ENCODE assay signal across 8 mouse cellular contexts in genomic region chr11:98789219-98789807, GRCm38 (mm10). TPM values are rescaled to one million over a fixed set of nuclear protein-coding genes. Genes with fewer than 3 reads are reported as not detected.
A peak's percentile ranks its signal among the peaks of the same experiment; 100 is the strongest.
DNase-seq lines count a peak whose midpoint lies in the region; ATAC-seq and TF ChIP-seq lines count a peak whose summit lies in the region.

No protein-coding gene starts in this region.

- no peak for TF ChIP-seq POLR2A in testis, adult 2 months (IDR thresholded peaks at IDR 0.05; ENCODE audit: control insufficient read depth, low read depth, low read length)

- no peaks in the 10 kb centered on the region for H3K36me3 ChIP-seq in erythroblast, embryonic 14.5 days (ENCODE audit: control insufficient read depth)
- no peaks in the 10 kb centered on the region for H3K36me3 ChIP-seq in testis, adult 2 months (ENCODE audit: control insufficient read depth, insufficient read depth, low read length)
- no peaks in the 10 kb centered on the region for H3K36me3 ChIP-seq in kidney, embryonic 16.5 days (ENCODE audit: insufficient read depth, low read length)
- no peaks in the 10 kb centered on the region for H3K36me3 ChIP-seq in midbrain, postnatal 0 days (ENCODE audit: insufficient read depth, low read length)

- H3K27me3 ChIP-seq in erythroblast, embryonic 14.5 days (ENCODE audit: control insufficient read depth) = peaks cover 17% of the 10 kb centered on the region
- H3K27me3 ChIP-seq in testis, adult 2 months (ENCODE audit: control insufficient read depth, insufficient read depth, low read length) = no peaks in the 10 kb centered on the region
- no peaks in the 10 kb centered on the region for H3K27me3 ChIP-seq in kidney, embryonic 16.5 days (ENCODE audit: insufficient read depth, low read length)
- H3K27me3 ChIP-seq in midbrain, postnatal 0 days (ENCODE audit: insufficient read depth, low read length) = no peaks in the 10 kb centered on the region

- H3K9me3 ChIP-seq in erythroblast, embryonic 14.5 days (ENCODE audit: control insufficient read depth, low read length) = no peaks in the 10 kb centered on the region
- H3K9me3 ChIP-seq in kidney, embryonic 16.5 days (ENCODE audit: low read length) = no peaks in the 10 kb centered on the region
- H3K9me3 ChIP-seq in midbrain, postnatal 0 days (ENCODE audit: low read length) = no peaks in the 10 kb centered on the region

- peak overlapping the region; percentile 75 for H3K27ac ChIP-seq in testis, adult 2 months (ENCODE audit: control insufficient read depth, insufficient read depth, low read depth, low read length)
- H3K27ac ChIP-seq in kidney, embryonic 16.5 days (ENCODE audit: low read length) = peak overlapping the region; percentile 93
- no peak overlapping the region for H3K27ac ChIP-seq in midbrain, postnatal 0 days (ENCODE audit: low read depth, low read length)

- H3K4me3 ChIP-seq in erythroblast, embryonic 14.5 days (replicated peaks) = peak overlapping the region; percentile 69
- H3K4me3 ChIP-seq in testis, adult 2 months (ENCODE audit: control insufficient read depth, low read depth, low read length) = peak overlapping the region; percentile 85
- H3K4me3 ChIP-seq in kidney, embryonic 16.5 days (ENCODE audit: low read length) = peak overlapping the region; percentile 52
- H3K4me3 ChIP-seq in midbrain, postnatal 0 days (ENCODE audit: low read depth, low read length) = peak overlapping the region; percentile 41

- peak overlapping the region; percentile 69 for H3K9ac ChIP-seq in kidney, embryonic 16.5 days (replicated peaks; ENCODE audit: low read length)
- H3K9ac ChIP-seq in midbrain, postnatal 0 days (replicated peaks; ENCODE audit: low read length, poor library complexity, severe bottlenecking) = peak overlapping the region; percentile 48; the same call in 1 of the 2 replicates

- no peak for TF ChIP-seq CTCF in testis, adult 2 months (IDR thresholded peaks at IDR 0.05; ENCODE audit: control insufficient read depth, insufficient read depth, insufficient replicate concordance, low read depth, low read length)
- TF ChIP-seq CTCF in midbrain, postnatal 0 days (IDR thresholded peaks at IDR 0.05) = no peak

- WGBS in kidney, embryonic 16.5 days = 1% methylated on average over 25 of the region's 25 CpGs
- under 1% methylated on average over 25 of the region's 25 CpGs for WGBS in midbrain, postnatal 0 days

- no peak for DNase-seq in testis, postnatal 14 days (ENCODE audit: low spot score)
- DNase-seq in midbrain, postnatal 0 days (ENCODE audit: low spot score) = no peak
- DNase-seq in adrenal gland, postnatal 36 days = no peak
- DNase-seq in thymus, postnatal 0 days (ENCODE audit: low spot score) = no peak

- H3K4me1 ChIP-seq in erythroblast, embryonic 14.5 days (ENCODE audit: control insufficient read depth) = peaks cover 70% of the 10 kb centered on the region
- H3K4me1 ChIP-seq in testis, adult 2 months (ENCODE audit: control insufficient read depth, insufficient read depth, low read length) = peaks cover 16% of the 10 kb centered on the region
- peaks cover 63% of the 10 kb centered on the region for H3K4me1 ChIP-seq in kidney, embryonic 16.5 days (ENCODE audit: insufficient read depth, low read length)
- peaks cover 6% of the 10 kb centered on the region for H3K4me1 ChIP-seq in midbrain, postnatal 0 days (ENCODE audit: insufficient read depth, low read length)

- peak overlapping the region; percentile 78 for H3K4me2 ChIP-seq in kidney, embryonic 16.5 days (replicated peaks; ENCODE audit: low read depth, low read length)
- H3K4me2 ChIP-seq in midbrain, postnatal 0 days (ENCODE audit: low read depth, low read length, poor library complexity, severe bottlenecking) = peak overlapping the region; percentile 92

- no peak for ATAC-seq in erythroblast, adult 5-6 weeks (replicated peaks; ENCODE audit: low FRiP score, poor library complexity, severe bottlenecking)
- 0 out of 2 replicates have a peak, but pooled peaks have one; percentile 5 for ATAC-seq in kidney, embryonic 16.5 days (ENCODE audit: low FRiP score, low TSS enrichment)
- no peak; the same call in 1 of the 2 replicates for ATAC-seq in midbrain, postnatal 0 days (ENCODE audit: low FRiP score)

RNA-seq across cellular contexts. Expression of gene Msl1, which starts 6.0 kb away (rescaled TPM):
- polyA plus RNA-seq in erythroblast, embryonic 14.5 days (2012) = 2.7 TPM in 2 replicates
- total RNA-seq in erythroblast, adult 5-6 weeks (2015; ENCODE audit: low replicate concordance) = 30.3 and 42.7 TPM in 2 replicates
- total RNA-seq in erythroblast, adult 5-6 weeks (2017; ENCODE audit: low replicate concordance) = 26.1 and 26.3 TPM in 2 replicates
- 138 and 143 TPM in 2 replicates for polyA plus RNA-seq in testis, adult 2 months (2012; rRNA removed)
- polyA plus RNA-seq in kidney, embryonic 16.5 days (2015; fragmentation: Nextera tagmentation; extraction: Ambion mirVana) = 23.7 and 24.2 TPM in 2 replicates
- 88.3 and 107 TPM in 2 replicates for total RNA-seq in midbrain, postnatal 0 days (2014; rRNA removed)
- polyA plus RNA-seq in midbrain, postnatal 0 days (2015; fragmentation: Nextera tagmentation; extraction: Ambion mirVana) = 22.3 and 25.8 TPM in 2 replicates
- total RNA-seq in adrenal gland, postnatal 36 days (2021) = 100 to 1,000 TPM in 1 of 2 experiments, 10 to 100 TPM in 1; 94.2 to 106 TPM
- polyA plus RNA-seq in thymus, postnatal 0 days (2015; fragmentation: Nextera tagmentation; extraction: Ambion mirVana) = 14.4 and 20.4 TPM in 2 replicates

RNA-seq across cellular contexts. Expression of gene Nr1d1, which starts 14.2 kb away (rescaled TPM):
- 0.22 and 0.29 TPM in 2 replicates for polyA plus RNA-seq in erythroblast, embryonic 14.5 days (2012)
- not detected in 2 replicates for total RNA-seq in erythroblast, adult 5-6 weeks (2015; ENCODE audit: low replicate concordance)
- total RNA-seq in erythroblast, adult 5-6 weeks (2017; ENCODE audit: low replicate concordance) = 0.26 and 0.42 TPM in 2 replicates
- polyA plus RNA-seq in testis, adult 2 months (2012; rRNA removed) = 34.7 and 38.6 TPM in 2 replicates
- polyA plus RNA-seq in kidney, embryonic 16.5 days (2015; fragmentation: Nextera tagmentation; extraction: Ambion mirVana) = 2.2 and 2.4 TPM in 2 replicates
- total RNA-seq in midbrain, postnatal 0 days (2014; rRNA removed) = 7.1 and 11.0 TPM in 2 replicates
- 12.3 and 14.3 TPM in 2 replicates for polyA plus RNA-seq in midbrain, postnatal 0 days (2015; fragmentation: Nextera tagmentation; extraction: Ambion mirVana)
- 100 to 1,000 TPM; 116 to 171 TPM for total RNA-seq in adrenal gland, postnatal 36 days (2021)
- 2.6 and 3.0 TPM in 2 replicates for polyA plus RNA-seq in thymus, postnatal 0 days (2015; fragmentation: Nextera tagmentation; extraction: Ambion mirVana)

RNA-seq across cellular contexts. Expression of gene Casc3, which starts 15.4 kb away (rescaled TPM):
- polyA plus RNA-seq in erythroblast, embryonic 14.5 days (2012) = 2.6 and 3.3 TPM in 2 replicates
- total RNA-seq in erythroblast, adult 5-6 weeks (2015; ENCODE audit: low replicate concordance) = 20.0 and 23.6 TPM in 2 replicates
- 15.7 and 26.5 TPM in 2 replicates for total RNA-seq in erythroblast, adult 5-6 weeks (2017; ENCODE audit: low replicate concordance)
- polyA plus RNA-seq in testis, adult 2 months (2012; rRNA removed) = 22.0 and 24.9 TPM in 2 replicates
- 36.2 and 41.0 TPM in 2 replicates for polyA plus RNA-seq in kidney, embryonic 16.5 days (2015; fragmentation: Nextera tagmentation; extraction: Ambion mirVana)
- total RNA-seq in midbrain, postnatal 0 days (2014; rRNA removed) = 29.4 and 32.2 TPM in 2 replicates
- polyA plus RNA-seq in midbrain, postnatal 0 days (2015; fragmentation: Nextera tagmentation; extraction: Ambion mirVana) = 34.0 and 39.7 TPM in 2 replicates
- total RNA-seq in adrenal gland, postnatal 36 days (2021) = 10 to 100 TPM; 29.6 to 34.3 TPM
- 21.8 and 23.8 TPM in 2 replicates for polyA plus RNA-seq in thymus, postnatal 0 days (2015; fragmentation: Nextera tagmentation; extraction: Ambion mirVana)

RNA-seq across cellular contexts. Expression of gene Rapgefl1, which starts 47.3 kb away (rescaled TPM):
- not detected in 2 replicates for polyA plus RNA-seq in erythroblast, embryonic 14.5 days (2012)
- total RNA-seq in erythroblast, adult 5-6 weeks (2015; ENCODE audit: low replicate concordance) = not detected in 2 replicates
- total RNA-seq in erythroblast, adult 5-6 weeks (2017; ENCODE audit: low replicate concordance) = 0.42 TPM in 1 of 2 replicates, not detected in the other
- polyA plus RNA-seq in testis, adult 2 months (2012; rRNA removed) = 2.2 and 2.7 TPM in 2 replicates
- polyA plus RNA-seq in kidney, embryonic 16.5 days (2015; fragmentation: Nextera tagmentation; extraction: Ambion mirVana) = 1.8 and 2.0 TPM in 2 replicates
- total RNA-seq in midbrain, postnatal 0 days (2014; rRNA removed) = 39.0 and 40.8 TPM in 2 replicates
- polyA plus RNA-seq in midbrain, postnatal 0 days (2015; fragmentation: Nextera tagmentation; extraction: Ambion mirVana) = 10.9 and 11.4 TPM in 2 replicates
- under 1 TPM; 0.46 to 0.69 TPM for total RNA-seq in adrenal gland, postnatal 36 days (2021)
- 0.86 and 1.1 TPM in 2 replicates for polyA plus RNA-seq in thymus, postnatal 0 days (2015; fragmentation: Nextera tagmentation; extraction: Ambion mirVana)

RNA-seq across cellular contexts. Expression of gene Thra, which starts 48.9 kb away (rescaled TPM):
- 3.2 TPM in 2 replicates for polyA plus RNA-seq in erythroblast, embryonic 14.5 days (2012)
- total RNA-seq in erythroblast, adult 5-6 weeks (2015; ENCODE audit: low replicate concordance) = 1.9 and 5.0 TPM in 2 replicates
- 4.3 and 8.1 TPM in 2 replicates for total RNA-seq in erythroblast, adult 5-6 weeks (2017; ENCODE audit: low replicate concordance)
- 14.4 and 18.9 TPM in 2 replicates for polyA plus RNA-seq in testis, adult 2 months (2012; rRNA removed)
- 24.4 and 25.9 TPM in 2 replicates for polyA plus RNA-seq in kidney, embryonic 16.5 days (2015; fragmentation: Nextera tagmentation; extraction: Ambion mirVana)
- 774 and 843 TPM in 2 replicates for total RNA-seq in midbrain, postnatal 0 days (2014; rRNA removed)
- polyA plus RNA-seq in midbrain, postnatal 0 days (2015; fragmentation: Nextera tagmentation; extraction: Ambion mirVana) = 165 and 182 TPM in 2 replicates
- 10 to 100 TPM; 69.2 to 91.7 TPM for total RNA-seq in adrenal gland, postnatal 36 days (2021)
- 7.3 and 9.1 TPM in 2 replicates for polyA plus RNA-seq in thymus, postnatal 0 days (2015; fragmentation: Nextera tagmentation; extraction: Ambion mirVana)
